Mouse (Mus musculus) heart, embryonic 14.5 days (tissue): Measurements from ENCODE around the gene Zfp750. TPM values are rescaled to one million over a fixed set of nuclear protein-coding genes. Genes with fewer than 3 reads are reported as not detected.

Source experiments
- ATAC-seq: fragments of 200-750 bp; cut with Nextera tagmentation; 2 replicates; pipeline ENCODE4 v1.8.0; 2017; ENCODE audit warnings: low read depth, moderate TSS enrichment; ENCODE audit not compliant: insufficient number of reproducible peaks, insufficient read depth, low FRiP score
- H3K27ac ChIP-seq, 2 experiments: fragments of 200-500 bp in 1 of 2; fragments of 300-500 bp in 1 of 2; sonication (generic) in 1 of 2; replicated peaks in 1 of 2; 2 replicates each; pipeline ENCODE4 v1.5.1; 2012 to 2014; ENCODE audit warnings: low read depth in 2 of 2, low read length in 2 of 2, control low read depth in 1 of 2, mild to moderate bottlenecking in 1 of 2, mixed read lengths in 1 of 2; ENCODE audit not compliant: control insufficient read depth in 1 of 2, insufficient read depth in 1 of 2
- H3K27me3 ChIP-seq: fragments of 300-500 bp; sonication (generic); 2 replicates; pipeline ENCODE4 v1.6.1; 2014; ENCODE audit warnings: mild to moderate bottlenecking, low read length, control low read depth; ENCODE audit not compliant: control insufficient read depth, insufficient read depth
- H3K36me3 ChIP-seq: fragments of 300-500 bp; sonication (generic); 2 replicates; pipeline ENCODE4 v1.6.1; 2014; ENCODE audit warnings: mild to moderate bottlenecking, control low read depth, low read length, mixed read lengths; ENCODE audit not compliant: control insufficient read depth, insufficient read depth
- H3K4me1 ChIP-seq, 2 experiments: fragments of 200-500 bp in 1 of 2; fragments of 300-500 bp in 1 of 2; sonication (generic) in 1 of 2; 2 replicates each; pipeline ENCODE4 v1.6.1; 2012 to 2014; ENCODE audit warnings: low read length in 2 of 2, control low read depth in 1 of 2, mixed read lengths in 1 of 2; ENCODE audit not compliant: control insufficient read depth in 2 of 2, insufficient read depth in 2 of 2
- H3K4me2 ChIP-seq: fragments of 300-500 bp; sonication (generic); 2 replicates; pipeline ENCODE4 v1.6.1; 2014; ENCODE audit warnings: mild to moderate bottlenecking, low read length
- H3K4me3 ChIP-seq, 2 experiments: fragments of 200-500 bp in 1 of 2; fragments of 300-500 bp in 1 of 2; sonication (generic) in 1 of 2; 2 replicates each; pipeline ENCODE4 v1.5.1; 2012 to 2014; ENCODE audit warnings: low read length in 2 of 2, mild to moderate bottlenecking in 2 of 2, control low read depth in 1 of 2, low read depth in 1 of 2, moderate library complexity in 1 of 2; ENCODE audit not compliant: control insufficient read depth in 1 of 2, insufficient read depth in 1 of 2
- H3K9ac ChIP-seq: fragments of 300-500 bp; sonication (generic); 2 replicates; pipeline ENCODE4 v1.6.1; 2014; ENCODE audit warnings: mild to moderate bottlenecking, low read length
- H3K9me3 ChIP-seq: fragments of 300-500 bp; sonication (generic); 2 replicates; pipeline ENCODE4 v1.6.1; 2016; ENCODE audit warnings: low read length, control low read depth; ENCODE audit not compliant: control insufficient read depth
- WGBS: fragments of 180-500 bp; shearing (Covaris S2); extraction: QIAGEN DNeasy Blood & Tissue Kit; methylation state at CpG from one replicate; pipeline ENCODE4 v1.1.7; 2014; 5-methylcytosine and 5-hydroxymethylcytosine counted together
- polyA plus RNA-seq: library from polyadenylated mRNA; unstranded; fragments of >200 nt; fragmentation: Nextera tagmentation; extraction: Ambion mirVana; gene quantifications from 2 replicates; pipeline ENCODE4 v1.2.1, GENCODE M21; 2014

Gene Zfp750
- polyA plus RNA-seq, 1 experiment from 2014 or later, result not detected

GRCm38 (mm10) chr11:121501525-121501924 is 17.6 kb downstream of the Zfp750 start:
- no peaks in the 10 kb centered on the region for H3K9me3 ChIP-seq
- no peaks in the 10 kb centered on the region for H3K27me3 ChIP-seq
- WGBS, result 44% methylated on average over 4 of the region's 4 CpGs
- H3K9ac ChIP-seq, result no peak overlapping the region
- no peak for ATAC-seq
- peak overlapping the region in 1 of 2 experiments; percentile 27; a peak in 1 of 4 replicates for H3K27ac ChIP-seq
- peaks cover 5 to 7% of the 10 kb centered on the region in 2 experiments; a peak in 3 of 4 replicates for H3K4me1 ChIP-seq
- H3K4me2 ChIP-seq, result no peak overlapping the region
- no peak overlapping the region for H3K4me3 ChIP-seq
- peaks cover 33% of the 10 kb centered on the region for H3K36me3 ChIP-seq

GRCm38 (mm10) chr11:121500595-121500994 is 18.5 kb downstream of the Zfp750 start:
- Histone ChIP-seq H3K9me3 (no peaks in the 10 kb centered on the region), H3K27me3 (no peaks in the 10 kb centered on the region), H3K9ac (no peak overlapping the region), H3K4me1 (peaks cover 7 to 9% of the 10 kb centered on the region in 2 experiments; a peak in 3 of 4 replicates), H3K4me2 (no peak overlapping the region), H3K36me3 (peaks cover 30% of the 10 kb centered on the region), H3K4me3 (no peak overlapping the region), H3K27ac (no peak overlapping the region)
- ATAC-seq, result no peak

- no peak overlapping the region for H3K4me3 ChIP-seq
- H3K4me2 ChIP-seq, result no peak overlapping the region
- no peak for ATAC-seq
- no peak overlapping the region for H3K9ac ChIP-seq
- H3K4me1 ChIP-seq, result no peaks in the 10 kb centered on the region; a peak in 2 of 4 replicates
- no peaks in the 10 kb centered on the region for H3K36me3 ChIP-seq
- no peak overlapping the region for H3K27ac ChIP-seq
- no peaks in the 10 kb centered on the region for H3K27me3 ChIP-seq
- no peaks in the 10 kb centered on the region for H3K9me3 ChIP-seq
Observed at GRCm38 (mm10) chr11:121490651-121491050, 28.5 kb downstream of the Zfp750 start.

GRCm38 (mm10) chr11:121485882-121486281 is 33.3 kb downstream of the Zfp750 start:
- H3K4me3 ChIP-seq, result no peak overlapping the region
- no peak overlapping the region for H3K4me2 ChIP-seq
- H3K27me3 ChIP-seq, result no peaks in the 10 kb centered on the region
- H3K9me3 ChIP-seq, result no peaks in the 10 kb centered on the region
- 93% methylated on average over 9 of the region's 9 CpGs for WGBS
- no peaks in the 10 kb centered on the region for H3K36me3 ChIP-seq
- ATAC-seq, result no peak
- H3K27ac ChIP-seq, result no peak overlapping the region
- H3K9ac ChIP-seq, result no peak overlapping the region
- no peaks in the 10 kb centered on the region for H3K4me1 ChIP-seq

GRCm38 (mm10) chr11:121481129-121481528 is 38.0 kb downstream of the Zfp750 start:
- no peak overlapping the region for H3K4me2 ChIP-seq
- H3K9ac ChIP-seq, result no peak overlapping the region
- no peaks in the 10 kb centered on the region for H3K4me1 ChIP-seq
- no peaks in the 10 kb centered on the region for H3K27me3 ChIP-seq
- H3K9me3 ChIP-seq, result no peaks in the 10 kb centered on the region
- H3K27ac ChIP-seq, result no peak overlapping the region
- H3K36me3 ChIP-seq, result peaks cover 15% of the 10 kb centered on the region
- ATAC-seq, result no peak
- no peak overlapping the region for H3K4me3 ChIP-seq
- WGBS, result 70% methylated on average over 2 of the region's 2 CpGs

- no peak overlapping the region for H3K9ac ChIP-seq
- no peak overlapping the region for H3K27ac ChIP-seq
- 89% methylated on average over 15 of the region's 15 CpGs for WGBS
- H3K36me3 ChIP-seq, result peaks cover 21% of the 10 kb centered on the region
- no peaks in the 10 kb centered on the region for H3K4me1 ChIP-seq
- no peaks in the 10 kb centered on the region for H3K27me3 ChIP-seq
- no peaks in the 10 kb centered on the region for H3K9me3 ChIP-seq
- ATAC-seq, result no peak
- H3K4me2 ChIP-seq, result no peak overlapping the region
- no peak overlapping the region for H3K4me3 ChIP-seq
Observed at GRCm38 (mm10) chr11:121479476-121480203, 39.5 kb downstream of the Zfp750 start.

GRCm38 (mm10) chr11:121475699-121476415 is 43.3 kb downstream of the Zfp750 start:
- H3K4me3 ChIP-seq, result no peak overlapping the region
- H3K9ac ChIP-seq, result no peak overlapping the region
- no peak overlapping the region for H3K27ac ChIP-seq
- H3K9me3 ChIP-seq, result no peaks in the 10 kb centered on the region
- ATAC-seq, result no peak
- H3K27me3 ChIP-seq, result no peaks in the 10 kb centered on the region
- peaks cover 26% of the 10 kb centered on the region for H3K36me3 ChIP-seq
- WGBS, result 27% methylated on average over 9 of the region's 9 CpGs
- H3K4me2 ChIP-seq, result no peak overlapping the region
- H3K4me1 ChIP-seq, result no peaks in the 10 kb centered on the region
